Mouse (Mus musculus): ENCODE results near the gene Mgll.

The Mgll gene

GRCm38 (mm10) chr6:88724313-88725195 lies at the start of gene Mgll:
Gene Mgll (plus strand): TSS chr6:88724412.
- no peak for DNase-seq (ENCODE audit: low read depth, low spot score)

- no peak for DNase-seq (ENCODE audit: low read depth, low spot score)
Observed at GRCm38 (mm10) chr6:88675815-88676214, 48.4 kb upstream of the Mgll start.

GRCm38 (mm10) chr6:88676753-88677736 lies 47.2 kb upstream of the Mgll start:
- DNase-seq (ENCODE audit: low read depth, low spot score): no peak

GRCm38 (mm10) chr6:88677738-88678137 lies 46.5 kb upstream of the Mgll start:
- DNase-seq (ENCODE audit: low read depth, low spot score): no peak

GRCm38 (mm10) chr6:88681026-88681425 lies 43.2 kb upstream of the Mgll start:
- DNase-seq (ENCODE audit: low read depth, low spot score): no peak

GRCm38 (mm10) chr6:88683380-88684053 lies 40.7 kb upstream of the Mgll start:
- no peak for DNase-seq (ENCODE audit: low read depth, low spot score)

- no peak for DNase-seq (ENCODE audit: low read depth, low spot score)
Observed at GRCm38 (mm10) chr6:88688171-88688570, 36.0 kb upstream of the Mgll start.

- DNase-seq (ENCODE audit: low read depth, low spot score): no peak
Observed at GRCm38 (mm10) chr6:88688712-88689111, 35.5 kb upstream of the Mgll start.

GRCm38 (mm10) chr6:88690211-88690610 lies 34.0 kb upstream of the Mgll start:
- no peak for DNase-seq (ENCODE audit: low read depth, low spot score)

- no peak for DNase-seq (ENCODE audit: low read depth, low spot score)
Observed at GRCm38 (mm10) chr6:88691361-88691760, 32.9 kb upstream of the Mgll start.

GRCm38 (mm10) chr6:88702887-88703286 lies 21.3 kb upstream of the Mgll start:
- DNase-seq (ENCODE audit: low read depth, low spot score): no peak

- DNase-seq (ENCODE audit: low read depth, low spot score): no peak
Observed at GRCm38 (mm10) chr6:88703731-88704130, 20.5 kb upstream of the Mgll start.

GRCm38 (mm10) chr6:88708401-88709278 lies 15.6 kb upstream of the Mgll start:
- no peak for DNase-seq (ENCODE audit: low read depth, low spot score)

- no peak for DNase-seq (ENCODE audit: low read depth, low spot score)
Observed at GRCm38 (mm10) chr6:88709279-88709575, 15.0 kb upstream of the Mgll start.

GRCm38 (mm10) chr6:88711313-88711712 lies 12.9 kb upstream of the Mgll start:
- DNase-seq (ENCODE audit: low read depth, low spot score): no peak

GRCm38 (mm10) chr6:88712083-88712482 lies 12.1 kb upstream of the Mgll start:
- no peak for DNase-seq (ENCODE audit: low read depth, low spot score)

GRCm38 (mm10) chr6:88713320-88713719 lies 10.9 kb upstream of the Mgll start:
- DNase-seq (ENCODE audit: low read depth, low spot score): no peak

GRCm38 (mm10) chr6:88714200-88714674 lies 10.0 kb upstream of the Mgll start:
- no peak for DNase-seq (ENCODE audit: low read depth, low spot score)

GRCm38 (mm10) chr6:88715378-88715781 lies 8.8 kb upstream of the Mgll start:
- no peak for DNase-seq (ENCODE audit: low read depth, low spot score)

- no peak for DNase-seq (ENCODE audit: low read depth, low spot score)
Observed at GRCm38 (mm10) chr6:88715966-88716365, 8.2 kb upstream of the Mgll start.
